Mouse (Mus musculus) erythroblast, embryonic 14.5 days (primary cell): Measurements from ENCODE around the gene P2rx7. TPM values are rescaled to one million over a fixed set of nuclear protein-coding genes. Genes with fewer than 3 reads are reported as not detected.

ENCODE experiments used
- H3K27me3 ChIP-seq: 2 replicates; pipeline ENCODE4 v1.6.1; 2012; ENCODE audit warnings: inconsistent platforms; ENCODE audit not compliant: control insufficient read depth
- H3K36me3 ChIP-seq: 2 replicates; pipeline ENCODE4 v1.6.1; 2012; ENCODE audit warnings: mild to moderate bottlenecking, inconsistent platforms; ENCODE audit not compliant: control insufficient read depth
- H3K4me1 ChIP-seq: 2 replicates; pipeline ENCODE4 v1.6.1; 2012; ENCODE audit warnings: inconsistent platforms; ENCODE audit not compliant: control insufficient read depth
- H3K4me3 ChIP-seq: replicated peaks from 2 replicates; pipeline ENCODE3; 2012; ENCODE audit warnings: moderate library complexity, mild to moderate bottlenecking, inconsistent platforms
- H3K9me3 ChIP-seq: 2 replicates; pipeline ENCODE4 v1.6.1; 2012; ENCODE audit warnings: low read length, inconsistent platforms, mixed read lengths; ENCODE audit not compliant: control insufficient read depth
- GATA1 ChIP-seq: IDR thresholded peaks from 2 replicates; pipeline ENCODE4 v1.6.1; 2012; ENCODE audit warnings: low read length, inconsistent platforms, mixed read lengths
- TAL1 ChIP-seq: IDR thresholded peaks from 3 replicates; pipeline ENCODE4 v1.6.1; 2012; ENCODE audit warnings: low read length, inconsistent platforms, mixed read lengths
- polyA plus RNA-seq: library from polyadenylated mRNA; stranded (reverse); fragments of >175 nt; gene quantifications from 2 replicates; pipeline ENCODE4 v1.2.3, GENCODE M21; 2012

Gene P2rx7
- polyA plus RNA-seq, 1 experiment = not detected

DNA sequence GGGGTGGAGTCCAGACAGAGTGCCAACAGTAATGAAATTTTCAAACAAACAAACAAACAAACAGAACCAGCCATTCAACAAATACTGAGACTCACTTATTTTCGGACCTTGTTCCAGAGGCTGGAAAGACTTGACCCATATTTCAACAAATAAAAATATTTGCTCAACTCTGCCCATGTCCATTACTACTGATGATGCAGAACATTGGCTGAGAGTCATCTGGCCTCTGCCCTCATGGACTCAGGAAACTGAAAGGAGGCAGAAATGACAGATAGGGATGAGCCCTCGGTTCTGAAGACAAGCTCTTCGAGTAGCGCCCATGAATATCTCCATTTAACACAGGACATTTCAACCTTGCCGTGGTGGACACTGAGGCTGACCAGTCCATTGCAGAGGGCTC is 21.2 kb upstream of the P2rx7 start:
- Histone ChIP-seq H3K9me3 (no peaks in the 10 kb centered on the region), H3K27me3 (no peaks in the 10 kb centered on the region), H3K4me1 (peaks cover 5% of the 10 kb centered on the region; the same call in 1 of the 2 replicates), H3K4me3 (no peak overlapping the region), H3K36me3 (no peaks in the 10 kb centered on the region)
- TF ChIP-seq GATA1 (no peak), TAL1 (no peak)

DNA sequence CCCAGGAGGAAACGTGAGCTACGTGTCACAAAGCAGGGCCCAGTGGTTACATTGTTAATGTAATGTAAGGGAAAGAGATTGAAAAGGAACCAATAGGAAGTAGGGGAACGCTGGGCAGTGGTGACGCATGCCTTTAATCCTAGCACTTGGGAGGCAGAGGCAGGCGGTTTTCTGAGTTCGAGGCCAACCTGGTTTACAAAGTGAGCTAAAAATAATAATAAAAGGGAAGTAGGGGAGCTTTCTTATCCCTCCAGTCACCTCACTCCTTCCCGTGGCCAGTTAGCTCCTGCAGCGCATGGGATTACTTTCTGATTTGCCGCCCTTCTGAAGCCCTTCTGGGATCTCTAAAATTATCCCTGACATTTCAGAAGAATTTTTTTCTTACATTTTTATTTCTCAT is 19.9 kb upstream of the P2rx7 start:
- H3K9me3 ChIP-seq = no peaks in the 10 kb centered on the region
- TF ChIP-seq TAL1 (no peak), GATA1 (no peak)
- peaks cover 5% of the 10 kb centered on the region; the same call in 1 of the 2 replicates for H3K4me1 ChIP-seq
- H3K36me3 ChIP-seq = no peaks in the 10 kb centered on the region
- no peaks in the 10 kb centered on the region for H3K27me3 ChIP-seq
- no peak overlapping the region for H3K4me3 ChIP-seq

DNA sequence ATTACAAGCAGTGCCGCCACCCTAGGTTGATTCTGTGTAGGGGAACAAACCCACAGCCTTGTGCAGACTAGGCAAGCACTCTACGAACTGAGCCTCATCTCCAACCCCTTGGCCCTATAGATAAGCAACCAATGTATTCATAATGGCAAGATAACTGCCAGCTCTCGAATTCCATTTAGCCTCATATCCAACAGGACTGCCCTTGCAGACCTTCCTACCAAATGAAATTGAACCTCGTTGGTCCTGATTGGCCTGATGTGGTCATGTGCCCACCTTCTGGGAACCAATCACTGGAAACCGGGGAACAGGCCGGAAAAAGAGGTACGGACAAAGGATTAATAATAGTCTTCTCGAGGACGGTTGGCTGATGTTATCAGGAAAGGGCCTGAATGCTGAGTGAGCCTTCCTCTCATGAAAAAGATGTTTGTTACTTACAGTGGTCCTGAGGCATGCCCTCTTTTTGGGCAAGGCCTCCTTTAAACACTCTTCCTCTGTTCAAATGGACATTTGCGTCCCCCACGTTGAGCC is 18.7 kb upstream of the P2rx7 start:
- TF ChIP-seq GATA1 (no peak), TAL1 (no peak)
- no peaks in the 10 kb centered on the region for H3K9me3 ChIP-seq

DNA sequence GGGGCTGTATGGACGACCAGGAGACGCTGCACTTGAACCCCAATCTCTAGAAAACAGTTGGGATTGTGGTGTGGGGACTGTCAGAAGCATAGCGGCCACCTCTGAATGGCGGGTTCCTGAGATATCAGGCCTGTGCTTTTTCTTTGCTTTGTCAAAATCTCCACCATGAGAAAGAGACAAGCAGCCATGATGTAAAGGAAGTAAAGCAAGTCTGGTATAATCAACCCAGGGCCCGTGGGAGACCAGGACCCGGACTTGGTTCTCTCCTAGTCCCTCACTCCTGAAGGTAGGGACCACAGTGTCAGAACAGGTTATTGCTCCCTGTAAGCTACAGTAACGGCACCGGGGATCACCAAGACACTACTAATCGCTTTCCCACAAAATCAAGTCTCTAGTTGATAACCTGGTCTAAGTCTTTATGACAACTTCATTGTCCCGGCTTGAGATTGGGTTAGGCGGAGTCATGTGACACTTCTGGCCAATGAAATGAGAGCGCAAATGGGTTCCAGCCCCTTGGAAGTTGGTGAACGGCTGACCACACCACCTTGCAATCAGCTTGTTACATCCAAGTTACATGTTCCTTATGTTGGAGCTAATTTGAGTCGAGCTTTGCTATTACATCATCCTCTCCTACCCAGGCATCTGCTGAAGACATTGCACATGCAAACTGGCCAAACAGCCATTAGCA is 18.0 kb upstream of the P2rx7 start:
- TF ChIP-seq TAL1 = no peak
- no peak for TF ChIP-seq GATA1
- H3K36me3 ChIP-seq = no peaks in the 10 kb centered on the region
- no peak overlapping the region for H3K4me3 ChIP-seq
- no peaks in the 10 kb centered on the region for H3K9me3 ChIP-seq
- peaks cover 5% of the 10 kb centered on the region; the same call in 1 of the 2 replicates for H3K4me1 ChIP-seq
- H3K27me3 ChIP-seq = no peaks in the 10 kb centered on the region

More for the DNA sequence above, 18.7 kb upstream of the P2rx7 start:
- Histone ChIP-seq H3K27me3 (no peaks in the 10 kb centered on the region), H3K36me3 (no peaks in the 10 kb centered on the region), H3K4me1 (peaks cover 5% of the 10 kb centered on the region; the same call in 1 of the 2 replicates), H3K4me3 (no peak overlapping the region)

DNA sequence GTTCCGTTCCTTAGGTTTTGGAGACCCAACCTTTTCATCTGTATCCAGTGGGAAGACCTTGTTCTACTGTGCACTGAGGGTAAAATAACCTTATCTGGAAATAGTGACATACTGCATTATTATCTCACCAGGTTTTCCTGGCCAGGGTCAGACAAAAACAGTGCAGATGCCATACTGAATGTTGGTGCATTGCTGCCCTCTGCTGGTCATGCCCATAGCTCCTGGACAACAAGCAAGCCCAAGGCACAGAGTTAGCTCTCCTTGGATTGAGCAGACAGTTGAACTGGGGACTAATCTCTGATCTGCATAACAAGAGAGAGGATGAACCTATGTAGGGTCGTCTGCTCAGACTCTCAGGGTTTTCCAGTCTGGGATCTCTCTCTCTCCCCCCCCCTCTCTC is 16.5 kb upstream of the P2rx7 start:
- Histone ChIP-seq H3K4me1 (peaks cover 5% of the 10 kb centered on the region; the same call in 1 of the 2 replicates), H3K4me3 (no peak overlapping the region), H3K27me3 (no peaks in the 10 kb centered on the region), H3K9me3 (no peaks in the 10 kb centered on the region), H3K36me3 (no peaks in the 10 kb centered on the region)
- TF ChIP-seq TAL1 (no peak), GATA1 (no peak)

DNA sequence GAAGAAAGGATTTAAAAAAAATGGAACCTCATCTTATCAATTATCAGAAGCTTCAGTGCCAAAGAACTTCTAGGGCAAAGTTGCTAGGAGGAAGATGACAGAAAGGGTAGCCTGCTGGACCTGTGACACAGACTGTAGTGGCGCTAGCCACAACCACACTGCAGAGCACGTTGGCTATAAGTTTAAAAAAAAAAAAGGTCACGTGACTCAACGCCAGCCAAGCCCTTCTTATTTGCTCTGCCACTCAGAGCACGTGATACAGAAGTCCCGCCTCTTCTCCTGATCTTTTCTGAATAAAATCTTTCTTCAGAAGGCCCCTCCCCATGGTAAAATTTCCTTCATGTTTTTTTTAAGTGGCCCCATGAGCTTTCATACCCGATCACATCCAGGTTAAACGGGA is 8.5 kb upstream of the P2rx7 start:
- no peak for TF ChIP-seq GATA1
- TF ChIP-seq TAL1 = no peak
- H3K36me3 ChIP-seq = no peaks in the 10 kb centered on the region
- H3K27me3 ChIP-seq = no peaks in the 10 kb centered on the region
- no peak overlapping the region for H3K4me3 ChIP-seq
- H3K9me3 ChIP-seq = no peaks in the 10 kb centered on the region
- H3K4me1 ChIP-seq = peaks cover 6% of the 10 kb centered on the region

DNA sequence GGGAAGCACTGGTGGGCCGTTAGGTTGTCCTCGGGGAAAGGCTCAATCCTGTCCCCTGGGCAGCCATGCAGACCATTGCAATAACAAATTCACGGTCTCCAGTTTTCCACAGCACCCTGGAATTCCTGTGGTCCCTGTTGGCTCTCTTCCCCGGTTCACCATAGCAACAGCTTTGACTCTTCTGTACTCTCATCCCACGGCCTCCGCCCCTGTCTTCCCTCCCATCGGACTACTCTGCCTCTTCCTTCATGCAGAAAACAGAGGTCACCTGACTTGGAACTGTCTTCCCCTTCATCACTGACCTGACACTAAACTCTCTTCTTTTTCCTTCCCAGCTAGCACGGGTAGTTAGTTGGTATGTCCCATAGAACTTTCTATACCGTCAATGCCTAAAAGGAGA is 7.4 kb upstream of the P2rx7 start:
- Histone ChIP-seq H3K36me3 (no peaks in the 10 kb centered on the region), H3K27me3 (no peaks in the 10 kb centered on the region), H3K4me3 (no peak overlapping the region), H3K4me1 (peaks cover 6% of the 10 kb centered on the region), H3K9me3 (no peaks in the 10 kb centered on the region)
- TF ChIP-seq GATA1 = no peak
- TF ChIP-seq TAL1 = no peak

DNA sequence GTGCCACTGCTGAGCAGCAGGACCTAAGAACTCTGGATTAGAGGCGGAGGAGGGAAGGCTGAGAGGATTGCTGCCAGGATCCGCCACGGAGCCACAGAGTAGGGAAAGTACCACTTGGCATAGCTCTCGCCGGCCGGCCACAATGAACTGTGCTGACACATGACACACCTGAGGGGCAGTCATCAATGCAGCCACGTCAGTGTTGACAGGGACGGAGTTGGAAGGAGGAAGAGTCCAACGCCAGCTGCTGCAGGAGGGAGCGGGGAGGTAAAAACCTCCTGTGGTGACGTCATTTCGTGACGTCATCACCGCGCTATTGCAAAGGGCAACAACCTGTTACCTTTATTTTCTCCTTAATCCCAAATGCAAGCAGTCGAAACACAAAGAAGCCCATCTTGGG is 6.8 kb upstream of the P2rx7 start:
- H3K27me3 ChIP-seq = no peaks in the 10 kb centered on the region
- H3K36me3 ChIP-seq = no peaks in the 10 kb centered on the region
- no peak for TF ChIP-seq GATA1
- TF ChIP-seq TAL1 = no peak
- H3K9me3 ChIP-seq = no peaks in the 10 kb centered on the region
- peaks cover 6% of the 10 kb centered on the region for H3K4me1 ChIP-seq
- H3K4me3 ChIP-seq = no peak overlapping the region

DNA sequence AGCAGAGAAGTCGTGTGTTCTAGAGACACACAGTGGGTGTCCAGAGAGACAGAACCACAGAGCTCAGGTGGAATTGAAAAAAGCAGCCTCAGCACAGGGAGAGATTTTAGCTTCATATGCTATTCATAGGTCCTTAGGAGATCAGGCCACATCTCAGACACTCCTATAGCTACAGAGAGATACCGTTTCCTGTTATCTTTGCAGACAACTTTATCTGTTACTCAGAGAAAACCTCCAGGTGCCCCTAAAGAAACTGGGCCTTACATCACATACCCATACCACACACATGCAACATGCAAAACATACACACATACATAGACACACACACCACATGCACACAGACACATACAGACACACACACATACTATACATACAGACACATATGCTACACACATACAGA is 5.4 kb upstream of the P2rx7 start:
- H3K4me3 ChIP-seq = no peak overlapping the region
- H3K27me3 ChIP-seq = no peaks in the 10 kb centered on the region; the same call in 1 of the 2 replicates
- peaks cover 6% of the 10 kb centered on the region for H3K4me1 ChIP-seq
- no peaks in the 10 kb centered on the region for H3K36me3 ChIP-seq
- TF ChIP-seq GATA1 (no peak), TAL1 (no peak)
- no peaks in the 10 kb centered on the region for H3K9me3 ChIP-seq
